Mouse (Mus musculus) midbrain, postnatal 0 days (tissue): ENCODE data around the gene 1700018B08Rik. TPM values are rescaled to one million over a fixed set of nuclear protein-coding genes. Genes with fewer than 3 reads are reported as not detected.

Experiments used
- ATAC-seq: fragments of 200-750 bp; cut with Nextera tagmentation; 2 replicates; pipeline ENCODE4 v1.8.0; 2017; ENCODE audit warnings: moderate number of reproducible peaks, mild to moderate bottlenecking, moderate TSS enrichment, moderate library complexity; ENCODE audit not compliant: low FRiP score
- DNase-seq: peaks from one replicate; pipeline ENCODE4 v3.0.0-alpha.2; 2015; ENCODE audit warnings: low spot score
- H3K27ac ChIP-seq: fragments of 300-500 bp; sonication (generic); 2 replicates; pipeline ENCODE4 v1.5.1; 2014; ENCODE audit warnings: low read depth, mild to moderate bottlenecking, low read length, mixed read lengths
- H3K27me3 ChIP-seq: fragments of 300-500 bp; sonication (generic); 2 replicates; pipeline ENCODE4 v1.6.1; 2014; ENCODE audit warnings: low read length, control low read depth, mixed read lengths; ENCODE audit not compliant: insufficient read depth
- H3K36me3 ChIP-seq: fragments of 300-500 bp; sonication (generic); 2 replicates; pipeline ENCODE4 v1.6.1; 2014; ENCODE audit warnings: low read length, control low read depth, mixed read lengths; ENCODE audit not compliant: insufficient read depth
- H3K4me1 ChIP-seq: fragments of 300-500 bp; sonication (generic); 2 replicates; pipeline ENCODE4 v1.6.1; 2014; ENCODE audit warnings: mild to moderate bottlenecking, control low read depth, antibody characterized with exemption, low read length, mixed read lengths; ENCODE audit not compliant: insufficient read depth
- H3K4me2 ChIP-seq: fragments of 300-500 bp; sonication (generic); 2 replicates; pipeline ENCODE4 v1.6.1; 2014; ENCODE audit warnings: low read depth, mild to moderate bottlenecking, low read length, mixed read lengths; ENCODE audit not compliant: poor library complexity, severe bottlenecking
- H3K4me3 ChIP-seq: fragments of 300-500 bp; sonication (generic); 2 replicates; pipeline ENCODE4 v1.5.1; 2014; ENCODE audit warnings: low read depth, mild to moderate bottlenecking, low read length, moderate library complexity
- H3K9ac ChIP-seq: fragments of 300-500 bp; sonication (generic); replicated peaks from 2 replicates; pipeline ENCODE4 v1.6.1; 2014; ENCODE audit warnings: mild to moderate bottlenecking, low read length, moderate library complexity, mixed read lengths; ENCODE audit not compliant: poor library complexity, severe bottlenecking
- H3K9me3 ChIP-seq: fragments of 300-500 bp; sonication (generic); 2 replicates; pipeline ENCODE4 v1.6.1; 2016; ENCODE audit warnings: low read length, control low read depth
- CTCF ChIP-seq: IDR thresholded peaks from 2 replicates; pipeline ENCODE4 v1.5.1; 2016; ENCODE audit warnings: antibody characterized with exemption, mild to moderate bottlenecking
- WGBS: fragments of 180-500 bp; shearing (Covaris S2); extraction: QIAGEN DNeasy Blood & Tissue Kit; methylation state at CpG from one replicate; pipeline ENCODE4 v1.1.7; 2014; 5-methylcytosine and 5-hydroxymethylcytosine counted together
- polyA plus RNA-seq: library from polyadenylated mRNA; unstranded; fragments of >200 nt; fragmentation: Nextera tagmentation; extraction: Ambion mirVana; gene quantifications from 2 replicates; pipeline ENCODE4 v1.2.1, GENCODE M21; 2015
- total RNA-seq: library from RNA; depleted of rRNA; stranded (reverse); fragments of >200 nt; gene quantifications from 2 replicates; pipeline ENCODE4 v1.2.3, GENCODE M21; 2014

1700018B08Rik gene
- total and polyA plus RNA-seq, 2 experiments from 2014 or later = not detected

DNA sequence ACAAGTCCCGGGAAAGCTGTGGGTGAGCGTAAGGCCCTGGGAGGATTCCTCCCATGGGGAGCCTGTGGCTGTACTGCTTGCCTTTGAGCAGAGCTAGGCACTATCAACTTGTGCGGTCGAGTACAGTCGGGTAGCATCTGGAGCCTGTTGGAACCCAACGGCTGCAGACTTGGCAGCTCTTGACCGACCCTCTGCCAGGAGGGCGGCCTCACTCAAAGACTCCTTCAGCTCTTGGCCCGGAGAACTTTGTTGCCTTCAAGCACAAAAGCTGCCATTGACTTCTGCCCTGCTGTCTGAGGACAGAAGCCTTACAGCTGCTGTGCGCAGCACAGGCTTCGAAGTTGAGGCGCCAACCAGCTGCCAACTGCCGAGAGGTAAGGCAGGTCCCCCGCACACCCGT is 15.3 kb downstream of the 1700018B08Rik start:
- H3K4me2 ChIP-seq = no peak overlapping the region
- no peak overlapping the region for H3K9ac ChIP-seq
- H3K4me3 ChIP-seq = no peak overlapping the region
- TF ChIP-seq CTCF = no peak
- H3K27ac ChIP-seq = no peak overlapping the region
- no peaks in the 10 kb centered on the region for H3K27me3 ChIP-seq
- no peak for DNase-seq
- WGBS = 90% methylated on average over 15 of the region's 15 CpGs
- no peaks in the 10 kb centered on the region for H3K9me3 ChIP-seq
- no peak for ATAC-seq
- no peaks in the 10 kb centered on the region for H3K4me1 ChIP-seq
- H3K36me3 ChIP-seq = no peaks in the 10 kb centered on the region

DNA sequence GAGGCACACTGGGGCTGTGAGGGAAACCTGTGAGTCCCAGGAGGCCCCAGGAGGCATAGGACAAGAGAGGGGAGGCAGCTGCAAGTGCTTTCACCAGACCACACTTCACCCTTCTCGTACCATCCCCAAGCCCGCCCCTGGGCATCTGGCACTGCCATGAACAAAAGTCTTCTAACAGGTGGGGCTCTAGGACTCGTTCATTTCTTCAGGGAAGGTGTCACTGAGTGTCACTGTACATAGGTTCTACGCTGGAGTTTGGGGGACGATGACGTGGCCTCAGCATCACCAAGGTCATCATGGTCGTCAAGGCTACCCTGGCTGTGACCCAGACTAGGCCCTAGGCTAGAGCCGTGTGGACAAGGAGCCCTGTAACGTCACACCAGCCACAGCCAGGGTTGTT is 16.4 kb downstream of the 1700018B08Rik start:
- no peak overlapping the region for H3K4me3 ChIP-seq
- H3K27me3 ChIP-seq = no peaks in the 10 kb centered on the region
- DNase-seq (no peak), ATAC-seq (no peak)
- no peak overlapping the region for H3K27ac ChIP-seq
- 87% methylated on average over 9 of the region's 9 CpGs for WGBS
- H3K4me2 ChIP-seq = no peak overlapping the region
- no peak overlapping the region for H3K9ac ChIP-seq
- H3K4me1 ChIP-seq = no peaks in the 10 kb centered on the region
- H3K9me3 ChIP-seq = no peaks in the 10 kb centered on the region
- H3K36me3 ChIP-seq = no peaks in the 10 kb centered on the region
- TF ChIP-seq CTCF = no peak

DNA sequence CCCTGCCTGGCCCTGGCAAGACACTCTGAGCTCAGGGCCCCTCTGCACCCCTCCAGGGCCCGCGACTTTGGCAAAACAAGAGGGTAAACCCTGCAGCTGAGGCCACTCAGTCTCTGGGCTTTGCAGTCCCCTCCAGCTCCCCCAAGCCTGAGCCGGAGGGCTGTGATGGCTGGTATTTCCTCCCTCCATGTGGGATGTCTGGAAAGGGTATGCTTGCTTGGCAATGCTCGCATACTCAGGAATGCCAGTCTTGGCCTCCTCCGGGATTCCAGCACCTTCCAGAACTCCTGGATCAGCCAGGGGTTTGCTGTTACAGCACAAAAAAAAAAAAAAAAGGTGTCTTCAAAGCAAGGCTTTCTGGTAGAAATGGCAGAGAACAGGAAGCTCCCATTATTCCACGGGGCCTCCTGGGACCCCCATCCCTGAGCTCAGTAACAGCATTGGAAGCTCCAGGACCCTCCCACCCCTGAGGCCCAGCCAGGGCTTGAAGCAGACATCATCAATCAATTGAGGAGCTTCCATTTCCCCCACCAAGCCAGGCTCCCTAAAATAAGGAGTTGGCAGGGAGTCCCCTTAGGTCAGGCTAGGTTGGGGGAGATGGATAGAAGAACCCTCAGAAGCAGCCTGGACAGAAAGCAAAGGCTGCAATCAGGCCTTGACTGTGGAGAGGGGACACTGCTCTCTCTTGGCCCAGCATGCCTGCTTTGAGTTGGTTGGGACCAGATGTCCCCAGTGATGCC is 17.1 kb downstream of the 1700018B08Rik start:
- 76% methylated on average over 6 of the region's 6 CpGs for WGBS

DNA sequence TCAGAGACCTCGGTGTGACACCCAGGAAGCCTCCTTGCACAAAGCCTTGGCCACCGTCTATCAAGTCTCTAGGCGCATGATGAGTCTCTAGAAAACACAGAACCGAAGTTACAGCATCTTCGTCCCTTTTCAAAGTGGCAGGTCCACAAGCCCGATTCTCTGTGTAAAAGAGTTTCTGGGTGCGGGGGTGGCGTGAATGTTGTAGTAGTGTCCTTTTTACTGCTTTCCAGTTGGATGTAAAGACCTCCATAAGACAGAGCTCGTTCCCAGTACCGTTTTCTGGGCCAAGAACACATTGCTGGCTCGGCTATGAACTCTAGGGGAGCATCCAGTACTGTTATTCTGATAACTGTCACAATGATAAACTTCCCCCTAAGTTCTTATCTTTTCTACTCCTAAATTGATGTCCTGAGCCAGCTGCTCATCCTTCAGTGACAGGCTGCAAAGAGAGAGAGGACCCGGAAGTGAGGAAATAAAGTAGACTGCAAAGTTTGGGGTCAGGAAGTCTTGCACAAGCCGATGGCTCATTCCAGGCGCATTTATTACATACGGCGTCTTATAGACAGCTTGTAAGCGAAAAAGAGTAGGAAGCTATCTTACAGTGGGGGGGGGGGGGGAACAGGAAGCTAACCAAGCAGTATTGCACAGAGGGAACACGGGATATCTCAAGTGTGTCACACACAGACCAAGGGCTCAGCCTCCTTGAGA is 18.9 kb downstream of the 1700018B08Rik start:
- Histone ChIP-seq H3K4me2 (no peak overlapping the region), H3K27me3 (no peaks in the 10 kb centered on the region), H3K4me3 (no peak overlapping the region), H3K9me3 (no peaks in the 10 kb centered on the region), H3K27ac (no peak overlapping the region), H3K4me1 (no peaks in the 10 kb centered on the region), H3K9ac (no peak overlapping the region), H3K36me3 (no peaks in the 10 kb centered on the region)
- DNase-seq = no peak
- no peak for ATAC-seq
- 83% methylated on average over 18 of the region's 18 CpGs for WGBS
- TF ChIP-seq CTCF = no peak

More for the DNA sequence above, 17.1 kb downstream of the 1700018B08Rik start:
- Histone ChIP-seq H3K9ac (no peak overlapping the region), H3K4me1 (no peaks in the 10 kb centered on the region), H3K27ac (no peak overlapping the region), H3K27me3 (no peaks in the 10 kb centered on the region), H3K9me3 (no peaks in the 10 kb centered on the region), H3K36me3 (no peaks in the 10 kb centered on the region), H3K4me2 (no peak overlapping the region), H3K4me3 (no peak overlapping the region)
- DNase-seq (no peak), ATAC-seq (no peak)
- TF ChIP-seq CTCF = no peak

DNA sequence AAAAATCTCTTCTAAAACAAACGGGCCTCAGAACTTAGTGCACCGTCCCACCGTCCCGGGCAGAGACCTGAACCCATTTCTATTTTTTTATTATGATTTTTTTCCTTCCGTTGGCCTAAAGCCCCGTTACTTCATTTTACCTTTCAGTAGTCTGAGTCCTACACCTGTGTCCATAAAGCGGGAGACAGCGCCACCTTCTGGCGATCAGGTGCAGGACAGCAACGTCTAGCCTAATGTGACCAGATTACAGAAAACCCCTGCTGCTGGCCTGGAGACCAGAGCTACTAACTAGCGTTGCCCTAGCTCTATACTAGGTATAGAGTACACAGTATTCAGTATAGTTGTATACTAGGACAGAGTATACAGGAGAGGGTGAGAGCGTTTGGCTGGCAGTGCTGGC is 30.7 kb downstream of the 1700018B08Rik start:
- Histone ChIP-seq H3K4me1 (no peaks in the 10 kb centered on the region), H3K9ac (no peak overlapping the region), H3K36me3 (no peaks in the 10 kb centered on the region), H3K9me3 (0 out of 2 replicates have a peak, but pooled peaks cover 2% of the 10 kb centered on the region), H3K4me3 (no peak overlapping the region), H3K4me2 (no peak overlapping the region), H3K27ac (no peak overlapping the region), H3K27me3 (peaks cover 15% of the 10 kb centered on the region)
- WGBS = 5% methylated on average over 12 of the region's 12 CpGs
- DNase-seq (peak; percentile 85), ATAC-seq (peak; percentile 69)
- peak; percentile 98 for TF ChIP-seq CTCF

DNA sequence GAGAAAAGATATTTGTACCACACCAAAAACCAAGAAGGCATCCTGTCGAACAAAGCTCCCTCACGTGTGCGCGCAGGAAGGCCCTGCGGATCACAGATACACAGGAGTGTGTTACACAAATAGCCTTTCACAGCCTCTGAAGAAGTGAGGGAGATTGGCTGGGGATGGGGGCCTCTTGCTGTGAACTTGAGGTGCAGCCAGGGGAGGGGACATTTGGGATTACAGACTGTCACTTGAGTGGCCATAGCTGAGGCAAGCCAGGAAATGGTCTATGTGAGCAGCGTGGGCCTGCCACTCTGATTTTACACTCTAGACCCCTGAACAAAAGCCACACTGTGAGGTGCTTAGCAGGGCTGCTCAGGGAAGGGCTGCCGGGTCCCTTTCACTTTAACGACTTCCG is 32.4 kb downstream of the 1700018B08Rik start:
- Histone ChIP-seq H3K27ac (no peak overlapping the region), H3K4me2 (no peak overlapping the region), H3K9ac (no peak overlapping the region), H3K27me3 (peaks cover 15% of the 10 kb centered on the region), H3K4me3 (no peak overlapping the region), H3K4me1 (no peaks in the 10 kb centered on the region), H3K9me3 (no peaks in the 10 kb centered on the region), H3K36me3 (no peaks in the 10 kb centered on the region)
- 40% methylated on average over 9 of the region's 9 CpGs for WGBS
- TF ChIP-seq CTCF = no peak
- DNase-seq (peak; percentile 27), ATAC-seq (no peak)
